Mouse (Mus musculus) left cerebral cortex, postnatal 36 days (tissue): Measurements from ENCODE around the gene Sptssb. TPM values are rescaled to one million over a fixed set of nuclear protein-coding genes. Genes with fewer than 3 reads are reported as not detected.

Experiments
- DNase-seq, 2 experiments: peaks; one replicate each; pipeline ENCODE4 v3.0.0; 2021 to 2022; ENCODE audit warnings: low spot score in 2 of 2, mixed read lengths in 1 of 2
- intact Hi-C: fragments of 180-260 bp; cut with DNase I; formaldehyde crosslinking; loops from one replicate; pipeline ENCODE4 v1.15.1; 2025
- total RNA-seq, 2 experiments: library from RNA; stranded (reverse); gene quantifications; 2 replicates each; pipeline ENCODE4 v1.2.3; 2021

The Sptssb gene
- total RNA-seq, 2 experiments from 2014 or later: 4.1 to 4.5 TPM

DNA sequence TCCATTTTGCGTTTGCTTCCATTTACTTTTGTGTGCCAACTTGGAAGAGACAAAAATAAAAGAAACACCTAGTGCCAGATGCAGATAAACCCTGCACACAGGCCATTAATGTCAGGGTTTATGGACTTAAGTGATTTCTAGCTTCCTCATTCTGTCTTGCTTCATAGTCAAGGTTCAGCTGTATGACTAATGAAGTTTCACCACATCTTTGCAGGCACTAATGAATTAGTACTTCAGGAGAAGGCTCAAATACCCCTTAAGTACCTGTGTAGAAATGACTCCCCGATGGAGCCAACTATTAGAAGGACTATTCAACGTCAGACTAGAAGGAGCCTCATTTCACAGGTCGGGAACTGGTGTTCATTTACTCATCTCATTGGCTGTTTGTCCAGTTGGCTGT is 86.4 kb downstream of the Sptssb start:
- intact Hi-C loops: no loop called here
- no peak for DNase-seq

Other genes with a start within 250 kb of the Sptssb start
- gene Nmd3, start 138.0 kb downstream of the Sptssb start, total RNA-seq: 10 to 100 TPM; 48.4 to 52.7 TPM
- not detected for gene Otol1, start 147.7 kb upstream of the Sptssb start, total RNA-seq